Mouse (Mus musculus): ENCODE measurements around the gene Mei1. TPM values are rescaled to one million over a fixed set of nuclear protein-coding genes. Genes with fewer than 3 reads are reported as not detected.

The Mei1 gene
- polyA plus RNA-seq, 1 experiment: 0.01 TPM

- TF ChIP-seq POLR2AphosphoS2 (IDR thresholded peaks at IDR 0.05; ENCODE audit: insufficient read length, low read depth) (no peak), MYOG (IDR thresholded peaks at IDR 0.05; ENCODE audit: control insufficient read depth in 1 of 3, insufficient read depth in 1 of 3, insufficient read length in 2 of 3, low read depth in 2 of 3) (no peak), CEBPB (IDR thresholded peaks at IDR 0.05; ENCODE audit: insufficient read depth, poor library complexity, severe bottlenecking) (no peak), USF1 (IDR thresholded peaks at IDR 0.05; ENCODE audit: low read depth) (no peak), MAX (IDR thresholded peaks at IDR 0.05; ENCODE audit: low read depth) (no peak), TCF12 (IDR thresholded peaks at IDR 0.05; ENCODE audit: insufficient read depth, poor library complexity, severe bottlenecking) (no peak), E2F4 (IDR thresholded peaks at IDR 0.05; ENCODE audit: insufficient read depth) (no peak), MYOD1 (IDR thresholded peaks at IDR 0.05; ENCODE audit: control insufficient read depth in 1 of 3, insufficient read length in 2 of 3, low read depth in 2 of 3) (no peak), TCF3 (IDR thresholded peaks at IDR 0.05; ENCODE audit: insufficient read length, low read depth) (no peak), REST (IDR thresholded peaks at IDR 0.05; ENCODE audit: insufficient read depth, insufficient read length) (no peak), POLR2A (IDR thresholded peaks at IDR 0.05; ENCODE audit: insufficient read length, low read depth) (no peak), SRF (IDR thresholded peaks at IDR 0.05; ENCODE audit: control insufficient read depth, insufficient read length, low read depth) (no peak)
- Histone ChIP-seq H3K27me3 (ENCODE audit: control insufficient read depth, insufficient read depth, insufficient read length) (peaks cover 52% of the 10 kb centered on the region), H3K4me2 (ENCODE audit: low read depth) (no peak within 1 kb of the TSS), H3ac (ENCODE audit: control insufficient read depth, insufficient read length) (no peak within 1 kb of the TSS), H3K79me2 (ENCODE audit: control insufficient read depth, insufficient read depth) (no peaks in the 10 kb centered on the region), H3K4me3 (no peak within 1 kb of the TSS), H3K36me3 (ENCODE audit: control insufficient read depth, insufficient read depth) (no peaks in the 10 kb centered on the region)
Measured at GRCm38 (mm10) chr15:82058719-82059201, 11.0 kb upstream of the Mei1 start, which contains the start of gene 4930407I10Rik. Gene 4930407I10Rik (plus strand): TSS chr15:82059151.

GRCm38 (mm10) chr15:82063909-82064308 lies 5.9 kb upstream of the Mei1 start:
- H3K27me3 ChIP-seq (ENCODE audit: control insufficient read depth, insufficient read depth, insufficient read length): peaks cover 66% of the 10 kb centered on the region
- no peaks in the 10 kb centered on the region for H3K36me3 ChIP-seq (ENCODE audit: control insufficient read depth, insufficient read depth)
- no peaks in the 10 kb centered on the region for H3K79me2 ChIP-seq (ENCODE audit: control insufficient read depth, insufficient read depth)
- peak overlapping the region; percentile 41 for H3K4me2 ChIP-seq (ENCODE audit: low read depth)
- TF ChIP-seq MAX (IDR thresholded peaks at IDR 0.05; ENCODE audit: low read depth) (no peak), TCF3 (IDR thresholded peaks at IDR 0.05; ENCODE audit: insufficient read length, low read depth) (no peak), SRF (IDR thresholded peaks at IDR 0.05; ENCODE audit: control insufficient read depth, insufficient read length, low read depth) (no peak), CEBPB (IDR thresholded peaks at IDR 0.05; ENCODE audit: insufficient read depth, poor library complexity, severe bottlenecking) (no peak), POLR2AphosphoS2 (IDR thresholded peaks at IDR 0.05; ENCODE audit: insufficient read length, low read depth) (no peak), REST (IDR thresholded peaks at IDR 0.05; ENCODE audit: insufficient read depth, insufficient read length) (no peak), MYOG (IDR thresholded peaks at IDR 0.05; ENCODE audit: control insufficient read depth in 1 of 3, insufficient read depth in 1 of 3, insufficient read length in 2 of 3, low read depth in 2 of 3) (no peak), POLR2A (IDR thresholded peaks at IDR 0.05; ENCODE audit: insufficient read length, low read depth) (no peak), TCF12 (IDR thresholded peaks at IDR 0.05; ENCODE audit: insufficient read depth, poor library complexity, severe bottlenecking) (no peak), E2F4 (IDR thresholded peaks at IDR 0.05; ENCODE audit: insufficient read depth) (no peak)
- no peak overlapping the region for H3ac ChIP-seq (ENCODE audit: control insufficient read depth, insufficient read length)
- H3K4me3 ChIP-seq: no peak overlapping the region

- H3K4me3 ChIP-seq: no peak overlapping the region
- TF ChIP-seq CEBPB (IDR thresholded peaks at IDR 0.05; ENCODE audit: insufficient read depth, poor library complexity, severe bottlenecking): no peak
- H3ac ChIP-seq (ENCODE audit: control insufficient read depth, insufficient read length): no peak overlapping the region
- peaks cover 60% of the 10 kb centered on the region for H3K27me3 ChIP-seq (ENCODE audit: control insufficient read depth, insufficient read depth, insufficient read length)
- no peaks in the 10 kb centered on the region for H3K36me3 ChIP-seq (ENCODE audit: control insufficient read depth, insufficient read depth)
- no peak overlapping the region for H3K4me2 ChIP-seq (ENCODE audit: low read depth)
- no peaks in the 10 kb centered on the region for H3K79me2 ChIP-seq (ENCODE audit: control insufficient read depth, insufficient read depth)
Measured at GRCm38 (mm10) chr15:82065511-82065910, 4.3 kb upstream of the Mei1 start.

GRCm38 (mm10) chr15:82071816-82072469 lies 2.1 kb downstream of the Mei1 start:
- Histone ChIP-seq H3K27me3 (ENCODE audit: control insufficient read depth, insufficient read depth, insufficient read length) (peaks cover 41% of the 10 kb centered on the region), H3K4me2 (ENCODE audit: low read depth) (no peak overlapping the region), H3K36me3 (ENCODE audit: control insufficient read depth, insufficient read depth) (no peaks in the 10 kb centered on the region), H3ac (ENCODE audit: control insufficient read depth, insufficient read length) (no peak overlapping the region), H3K4me3 (no peak overlapping the region), H3K79me2 (ENCODE audit: control insufficient read depth, insufficient read depth) (no peaks in the 10 kb centered on the region)
- TF ChIP-seq USF1 (IDR thresholded peaks at IDR 0.05; ENCODE audit: low read depth): no peak
- no peak for TF ChIP-seq E2F4 (IDR thresholded peaks at IDR 0.05; ENCODE audit: insufficient read depth)
- TF ChIP-seq SRF (IDR thresholded peaks at IDR 0.05; ENCODE audit: control insufficient read depth, insufficient read length, low read depth): no peak
- TF ChIP-seq MAX (IDR thresholded peaks at IDR 0.05; ENCODE audit: low read depth): no peak
- TF ChIP-seq POLR2AphosphoS2 (IDR thresholded peaks at IDR 0.05; ENCODE audit: insufficient read length, low read depth): no peak

- no peaks in the 10 kb centered on the region for H3K36me3 ChIP-seq (ENCODE audit: control insufficient read depth, insufficient read depth)
- no peak for TF ChIP-seq POLR2AphosphoS2 (IDR thresholded peaks at IDR 0.05; ENCODE audit: insufficient read length, low read depth)
- no peak for TF ChIP-seq TCF3 (IDR thresholded peaks at IDR 0.05; ENCODE audit: insufficient read length, low read depth)
- no peak for TF ChIP-seq CEBPB (IDR thresholded peaks at IDR 0.05; ENCODE audit: insufficient read depth, poor library complexity, severe bottlenecking)
- TF ChIP-seq MAX (IDR thresholded peaks at IDR 0.05; ENCODE audit: low read depth): no peak
- TF ChIP-seq MYOD1 (IDR thresholded peaks at IDR 0.05; ENCODE audit: control insufficient read depth in 1 of 3, insufficient read length in 2 of 3, low read depth in 2 of 3): no peak
- TF ChIP-seq REST (IDR thresholded peaks at IDR 0.05; ENCODE audit: insufficient read depth, insufficient read length): no peak
- no peak for TF ChIP-seq MYOG (IDR thresholded peaks at IDR 0.05; ENCODE audit: control insufficient read depth in 1 of 3, insufficient read depth in 1 of 3, insufficient read length in 2 of 3, low read depth in 2 of 3)
- TF ChIP-seq TCF12 (IDR thresholded peaks at IDR 0.05; ENCODE audit: insufficient read depth, poor library complexity, severe bottlenecking): no peak
- no peak for TF ChIP-seq E2F4 (IDR thresholded peaks at IDR 0.05; ENCODE audit: insufficient read depth)
- no peak for TF ChIP-seq POLR2A (IDR thresholded peaks at IDR 0.05; ENCODE audit: insufficient read length, low read depth)
- TF ChIP-seq USF1 (IDR thresholded peaks at IDR 0.05; ENCODE audit: low read depth): no peak
- TF ChIP-seq SRF (IDR thresholded peaks at IDR 0.05; ENCODE audit: control insufficient read depth, insufficient read length, low read depth): no peak
- no peak overlapping the region for H3ac ChIP-seq (ENCODE audit: control insufficient read depth, insufficient read length)
- H3K4me2 ChIP-seq (ENCODE audit: low read depth): no peak overlapping the region
- H3K4me3 ChIP-seq: no peak overlapping the region
- no peaks in the 10 kb centered on the region for H3K79me2 ChIP-seq (ENCODE audit: control insufficient read depth, insufficient read depth)
- peaks cover 48% of the 10 kb centered on the region for H3K27me3 ChIP-seq (ENCODE audit: control insufficient read depth, insufficient read depth, insufficient read length)
Measured at GRCm38 (mm10) chr15:82073490-82073889, 3.7 kb downstream of the Mei1 start.

Measured in myocyte (in vitro differentiated cells).